Mouse (Mus musculus) natural killer cell, adult 2 months (primary cell): ENCODE results near the gene G430095P16Rik.

ENCODE experiments used
- DNase-seq, 2 experiments: peaks; one replicate each; pipeline ENCODE4 v3.0.0; 2022; ENCODE audit warnings: low spot score in 2 of 2

G430095P16Rik gene

GRCm38 (mm10) chr8:84702963-84703465, 19.8 kb upstream of the G430095P16Rik start:
- DNase-seq, result no peak

DNA sequence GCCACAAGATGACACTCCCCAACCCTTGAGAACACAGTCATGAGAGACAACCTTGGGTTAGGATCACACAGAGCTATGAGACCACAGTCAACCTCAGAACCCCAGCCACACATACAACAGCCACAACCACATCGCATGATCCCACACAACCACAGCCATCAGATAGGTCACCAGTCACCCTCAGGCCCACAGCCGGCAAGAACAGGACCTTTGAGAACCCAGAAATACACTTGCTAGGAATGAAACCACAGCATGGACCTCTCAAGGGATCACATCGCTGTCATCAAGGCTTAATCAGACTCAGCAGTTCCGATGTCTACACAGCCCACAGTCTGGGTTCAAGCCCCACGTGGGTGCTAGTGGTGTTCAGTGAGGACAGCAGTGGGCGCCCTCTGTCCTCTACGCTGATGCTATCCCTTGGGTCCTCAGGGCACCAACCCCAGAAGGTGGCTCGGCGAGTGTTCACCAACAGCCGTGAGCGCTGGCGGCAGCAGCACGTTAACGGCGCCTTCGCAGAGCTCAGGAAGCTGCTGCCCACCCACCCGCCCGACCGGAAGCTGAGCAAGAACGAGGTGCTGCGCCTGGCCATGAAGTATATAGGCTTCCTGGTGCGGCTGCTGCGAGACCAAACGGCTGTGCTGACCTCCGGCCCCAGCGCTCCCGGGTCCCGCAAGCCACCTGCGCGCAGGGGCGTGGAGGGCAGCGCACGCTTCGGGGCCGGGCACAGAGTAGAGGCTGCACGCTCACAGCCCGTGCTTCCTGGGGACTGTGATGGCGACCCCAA, 19.1 kb upstream of the G430095P16Rik start:
- DNase-seq, result peak; percentile 79 to 93

GRCm38 (mm10) chr8:84704356-84704755, 18.5 kb upstream of the G430095P16Rik start:
- DNase-seq, result peak in 1 of 2 experiments; percentile 73

- peak in 1 of 2 experiments; percentile 38 for DNase-seq
These were observed 17.7 kb upstream of the G430095P16Rik start for GRCm38 (mm10) chr8:84704867-84705831.

DNA sequence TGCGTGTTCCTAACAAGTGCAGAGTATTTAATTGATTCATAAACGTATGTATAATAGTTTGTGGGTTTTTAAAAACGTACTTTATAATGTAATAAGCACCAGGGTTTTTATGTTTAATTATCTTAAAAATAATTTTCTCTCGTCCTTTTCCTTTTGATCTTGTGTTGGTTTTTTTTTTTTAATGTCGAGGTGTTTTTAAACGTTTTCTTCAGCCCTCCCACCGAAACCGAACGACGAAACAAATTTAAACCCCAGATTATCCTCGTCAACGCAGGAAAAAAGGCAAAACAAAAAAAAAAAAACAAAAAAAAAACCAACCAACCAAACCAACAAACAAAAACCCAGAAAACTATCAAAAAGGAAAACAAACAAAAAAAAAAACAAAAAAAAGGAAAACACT, 16.8 kb upstream of the G430095P16Rik start:
- DNase-seq, result no peak

DNA sequence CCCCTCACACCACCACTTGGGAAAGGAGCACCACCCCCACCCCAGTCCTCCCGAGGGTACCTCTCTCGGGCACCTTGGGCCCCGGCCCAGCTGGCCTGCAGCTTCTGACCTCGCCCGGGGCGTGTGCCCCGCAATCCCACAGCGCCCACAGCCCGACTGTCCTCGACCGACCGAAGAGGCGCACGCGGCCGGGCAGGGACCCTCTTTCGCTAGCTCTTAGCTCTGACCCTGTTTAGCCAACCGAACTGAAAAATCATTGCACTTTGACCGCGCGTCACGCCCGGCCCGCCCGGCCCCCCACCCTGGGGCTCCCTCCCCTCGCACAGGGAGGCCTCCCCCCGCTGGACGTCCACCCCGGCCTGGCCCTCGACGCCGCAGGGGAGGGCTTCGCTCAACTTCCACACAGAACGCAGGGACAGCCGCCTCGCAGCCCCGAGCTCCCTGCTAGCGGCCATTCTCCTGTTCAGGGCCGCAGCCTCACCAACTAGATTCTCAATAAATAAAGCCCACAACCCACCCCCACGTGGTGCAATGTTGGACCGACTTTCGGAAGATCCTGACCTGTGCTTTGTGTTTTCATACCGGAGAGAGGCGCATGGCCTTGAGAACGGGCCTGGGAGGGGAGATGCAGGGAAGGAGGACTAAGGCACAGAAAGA, 16.1 kb upstream of the G430095P16Rik start:
- no peak for DNase-seq

DNA sequence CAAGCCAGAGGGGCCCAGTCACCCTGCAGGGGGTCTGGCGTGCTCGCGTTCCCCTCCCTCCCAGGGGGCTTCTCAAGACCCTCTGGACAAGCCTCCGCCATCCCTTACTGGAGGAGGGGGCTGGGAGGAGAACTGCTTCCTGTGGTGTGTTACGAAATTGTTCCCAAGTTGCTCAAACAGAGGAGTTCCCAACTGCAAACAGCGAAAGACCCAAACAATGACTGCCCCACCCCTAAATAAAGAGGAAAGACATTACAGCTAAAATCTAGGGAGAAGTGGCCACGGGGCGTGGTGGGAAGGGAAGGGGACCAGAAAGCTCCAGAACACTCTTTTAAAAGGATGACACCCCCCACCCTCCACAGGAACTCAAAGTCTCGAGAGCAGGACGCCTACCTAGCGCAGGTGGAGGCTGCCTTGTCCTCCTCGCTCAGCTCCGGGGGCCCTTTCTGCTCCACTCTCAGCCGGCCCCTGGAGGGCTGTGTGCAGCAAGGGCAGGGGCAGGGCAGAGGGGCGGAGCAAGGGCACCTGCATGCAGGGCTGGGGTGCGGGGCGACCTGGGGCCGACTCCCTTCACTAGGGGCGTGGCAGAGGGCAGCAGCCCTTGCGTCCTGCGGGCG, 15.4 kb upstream of the G430095P16Rik start:
- peak in 1 of 2 experiments; percentile 51 for DNase-seq

- no peak for DNase-seq
These were observed 14.7 kb upstream of the G430095P16Rik start for GRCm38 (mm10) chr8:84708071-84708541.

DNA sequence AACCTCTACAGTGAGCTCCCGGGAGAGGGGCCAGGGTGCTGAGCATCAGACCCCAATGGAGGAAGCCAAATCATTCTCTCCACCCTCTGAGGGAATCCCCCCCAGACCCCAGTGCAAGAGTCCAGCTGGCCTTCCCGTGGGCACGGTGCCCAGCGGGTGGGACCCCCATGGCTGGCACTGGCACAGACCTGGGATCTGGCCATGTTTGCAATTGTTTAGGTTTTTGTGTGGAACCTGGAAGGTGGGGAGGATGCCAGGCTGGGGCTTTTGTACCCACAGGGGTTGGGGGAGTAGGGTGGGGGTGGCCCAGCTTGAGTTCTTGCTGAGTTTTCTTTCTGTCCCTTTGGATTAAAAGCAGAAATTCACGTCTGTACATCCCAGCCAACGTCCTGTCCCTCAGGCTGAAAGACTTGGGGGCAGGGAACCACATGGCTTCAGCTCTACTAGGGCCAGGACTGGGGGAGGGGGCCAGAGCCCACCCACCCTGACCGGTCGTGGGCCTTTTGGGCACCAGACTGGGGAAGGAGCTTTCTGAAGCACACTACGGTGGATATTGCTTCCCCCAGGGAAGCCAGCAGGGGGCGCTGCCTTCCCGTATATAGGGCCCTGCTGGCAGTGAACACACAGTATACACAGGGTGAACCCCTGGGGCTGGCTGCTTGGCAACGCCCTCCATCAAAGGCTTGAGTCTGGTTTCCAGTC, 13.9 kb upstream of the G430095P16Rik start:
- DNase-seq, result peak; percentile 68 to 82

GRCm38 (mm10) chr8:84709931-84710330, 12.9 kb upstream of the G430095P16Rik start:
- no peak for DNase-seq

DNA sequence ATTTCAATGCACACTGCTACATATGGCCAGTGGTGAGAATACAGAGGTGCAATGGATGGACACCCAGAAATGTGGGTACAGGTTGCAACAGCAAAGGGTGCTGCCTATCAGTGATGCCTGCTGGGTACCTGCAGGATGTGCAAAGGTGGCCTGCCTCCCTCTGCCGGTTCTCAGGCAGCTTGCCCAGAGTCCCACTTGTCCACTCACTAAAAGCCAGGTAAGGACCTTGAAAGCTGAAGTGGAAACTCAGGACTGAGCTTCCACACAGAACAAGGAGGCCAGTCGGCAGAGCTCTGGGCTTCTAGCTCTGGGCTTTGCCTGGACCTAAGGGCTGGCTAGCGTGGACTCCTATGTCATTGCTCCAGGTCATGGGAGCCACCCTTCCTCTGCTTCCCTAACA, 11.5 kb upstream of the G430095P16Rik start:
- no peak for DNase-seq

- DNase-seq, result no peak
These were observed 10.7 kb upstream of the G430095P16Rik start for GRCm38 (mm10) chr8:84711933-84712758.

DNA sequence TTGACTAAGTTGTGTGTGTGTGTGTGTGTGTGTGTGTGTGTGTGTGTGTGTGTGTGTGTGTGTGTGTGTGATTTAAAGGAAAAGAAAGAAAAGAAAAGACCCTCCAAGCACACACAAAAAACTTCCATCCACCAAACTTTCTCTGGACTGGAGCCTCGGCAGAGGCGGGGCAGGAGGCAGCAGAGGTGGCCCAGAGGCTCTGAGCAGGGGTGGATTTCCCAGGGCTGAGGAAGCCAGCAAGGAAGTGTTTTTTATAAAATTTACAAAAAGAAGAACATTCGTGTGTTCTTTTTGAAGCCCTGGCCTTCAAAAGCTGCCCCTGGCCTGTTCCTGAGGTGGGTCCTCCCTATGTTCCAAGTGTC, 10.1 kb upstream of the G430095P16Rik start:
- DNase-seq, result no peak

DNA sequence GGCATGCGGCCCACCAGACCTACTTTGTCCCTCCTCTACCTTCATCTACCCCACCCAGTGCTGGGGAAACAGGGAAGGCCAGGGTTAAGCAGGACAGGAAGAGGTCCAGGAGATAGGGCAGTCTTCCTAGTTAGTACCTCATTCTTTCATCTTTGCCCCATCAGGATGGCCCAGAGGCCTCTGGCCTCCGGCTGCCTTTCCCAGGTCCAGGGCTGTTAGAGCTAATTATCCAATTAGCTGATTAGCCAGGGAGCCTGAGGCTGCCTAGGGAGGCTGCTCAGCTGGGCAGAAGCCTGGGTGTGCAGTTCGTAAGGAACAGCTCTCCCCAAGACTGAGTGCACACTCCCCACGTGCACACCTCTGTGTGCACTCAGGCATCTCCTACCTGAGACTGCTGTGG, 9.4 kb upstream of the G430095P16Rik start:
- no peak for DNase-seq

DNA sequence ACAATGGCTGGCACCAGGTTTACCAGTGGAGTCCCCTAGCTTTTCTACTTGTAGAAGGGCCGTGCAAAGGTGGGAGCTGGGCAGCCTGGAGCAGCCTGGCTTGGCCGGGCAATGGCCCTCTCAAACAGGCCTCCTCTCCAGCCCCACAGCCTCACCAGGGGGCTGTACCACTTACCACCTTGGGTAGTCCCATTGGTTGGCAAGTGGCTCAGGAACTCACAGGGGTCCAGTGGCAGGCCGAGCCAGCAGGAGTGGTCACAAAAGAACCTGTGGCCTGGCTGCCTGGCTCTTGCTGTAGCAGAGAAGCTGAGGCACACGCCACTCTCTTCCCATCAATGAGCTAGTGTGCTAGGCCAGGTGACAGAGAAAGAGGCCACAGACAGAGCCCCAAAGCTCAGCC, 8.6 kb upstream of the G430095P16Rik start:
- DNase-seq, result no peak

DNA sequence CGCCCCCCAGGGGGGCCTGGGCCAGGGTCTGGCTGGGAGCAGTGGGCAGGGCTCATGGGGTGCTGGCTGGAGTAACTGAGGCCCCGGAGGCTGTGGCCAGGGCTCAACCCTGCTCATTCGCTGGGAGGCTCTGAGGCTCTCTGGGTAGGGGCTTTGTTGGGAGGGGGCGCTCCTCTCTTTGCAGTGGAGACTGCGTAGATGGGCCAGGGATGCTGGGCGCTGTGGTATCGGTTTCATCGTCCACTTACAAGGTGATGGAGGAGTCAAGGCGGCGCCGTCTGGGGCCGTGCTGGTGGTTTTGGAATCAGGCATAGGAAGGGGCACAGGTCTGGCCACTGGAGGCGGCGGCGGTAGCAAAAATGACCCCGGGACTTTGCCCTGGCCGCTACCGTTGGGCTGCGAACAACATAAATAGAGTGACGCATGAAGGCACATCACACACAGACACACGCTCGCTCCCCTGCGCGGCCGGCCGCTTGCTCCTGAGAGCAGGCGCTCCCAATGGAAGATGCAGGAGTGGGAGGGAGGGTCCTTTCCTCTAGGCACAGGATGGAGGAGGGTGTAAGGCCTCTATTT, 6.8 kb upstream of the G430095P16Rik start:
- DNase-seq, result no peak

- DNase-seq, result no peak
These were observed 6.0 kb upstream of the G430095P16Rik start for GRCm38 (mm10) chr8:84716790-84717189.

- no peak for DNase-seq
These were observed 4.3 kb upstream of the G430095P16Rik start for GRCm38 (mm10) chr8:84718476-84718875.

DNA sequence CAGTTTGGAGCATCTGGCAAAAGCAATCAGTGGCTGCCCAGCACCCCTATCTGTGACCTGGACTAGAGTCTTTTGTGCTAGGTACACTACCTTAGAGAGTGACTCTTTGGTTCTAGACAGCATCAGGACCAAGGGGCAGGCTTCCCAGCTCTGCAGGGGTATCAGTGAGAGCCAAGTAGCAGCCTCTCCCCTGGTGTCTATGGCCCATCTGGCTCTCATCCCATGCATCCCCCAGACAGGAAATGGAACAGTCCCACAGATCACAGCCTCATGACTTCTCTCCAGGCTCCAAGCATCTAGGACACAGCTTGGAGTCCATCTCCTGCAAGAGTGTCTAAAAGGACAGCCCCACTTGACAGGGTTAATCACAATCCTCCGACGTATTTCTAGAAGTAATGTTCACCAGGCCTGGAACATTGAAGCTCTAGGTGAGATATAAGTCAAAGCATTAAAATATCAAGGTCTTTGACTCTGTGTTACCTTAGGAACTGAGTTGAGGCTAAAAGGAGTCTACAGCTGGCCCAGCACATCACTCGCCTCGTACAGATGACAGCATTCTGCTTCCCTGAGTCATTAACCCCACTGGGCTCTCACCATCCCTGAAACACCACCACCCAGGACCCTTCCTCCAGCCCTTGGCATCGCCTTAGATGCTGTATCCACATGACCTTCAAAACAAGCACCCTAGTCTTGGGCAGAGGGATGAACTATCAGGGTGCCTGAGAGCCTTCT, 3.7 kb upstream of the G430095P16Rik start:
- no peak for DNase-seq
